ENCODE assay signal across 7 mouse cellular contexts in the genomic region with DNA sequence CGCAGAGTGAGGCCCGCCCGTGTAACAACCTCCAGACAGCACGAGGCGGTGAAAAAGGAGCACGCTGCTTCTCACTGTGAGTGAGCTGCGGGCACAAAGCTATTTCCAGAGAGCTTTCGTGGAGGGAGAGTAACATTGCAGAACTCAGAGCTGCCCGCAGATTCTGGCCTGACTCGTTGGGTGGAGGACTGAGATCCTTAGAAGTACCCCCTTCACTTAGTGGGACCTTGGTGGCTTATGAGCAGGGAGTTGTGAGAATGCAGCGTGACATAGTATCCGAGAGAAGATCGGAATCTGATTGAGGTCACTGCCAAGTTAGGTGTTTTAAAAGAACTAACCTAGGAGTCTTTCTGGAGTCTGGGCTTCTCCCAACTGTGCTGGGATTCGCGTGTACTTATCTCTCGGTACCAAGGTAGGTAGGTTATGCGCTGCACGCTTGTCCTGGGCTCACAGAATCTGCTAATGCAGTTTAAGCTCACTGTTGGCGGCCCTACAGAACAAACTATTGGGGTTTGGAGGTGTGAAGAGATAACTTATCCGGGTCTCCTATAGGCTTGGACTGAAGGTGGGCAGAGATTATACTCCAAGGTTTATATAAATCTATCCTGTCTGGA. TPM values are rescaled to one million over a fixed set of nuclear protein-coding genes. Genes with fewer than 3 reads are reported as not detected.
DNase-seq lines count a peak whose midpoint lies in the region; ATAC-seq and TF ChIP-seq lines count a peak whose summit lies in the region.

No protein-coding gene starts in this region.

- H3K9ac ChIP-seq in hindbrain, postnatal 0 days (replicated peaks; ENCODE audit: low read length), result peak overlapping the region; percentile 83
- peak overlapping the region; percentile 84 for H3K9ac ChIP-seq in midbrain, embryonic 11.5 days (ENCODE audit: low read length)

- peak; percentile 3 for DNase-seq in right cerebral cortex, adult 18-20 months
- no peak for DNase-seq in right cerebral cortex, postnatal 25 days
- peak; percentile 3 for DNase-seq in hindbrain, postnatal 0 days (ENCODE audit: low spot score)
- no peak for DNase-seq in midbrain, embryonic 11.5 days (ENCODE audit: low spot score, missing footprints)
- no peak for DNase-seq in layer of hippocampus, adult 11-12 months (ENCODE audit: low spot score)
- DNase-seq in spleen, adult 12 weeks (ENCODE audit: low spot score), result no peak

- no peaks in the 10 kb centered on the region for H3K9me3 ChIP-seq in erythroblast, embryonic 14.5 days (ENCODE audit: control insufficient read depth, low read length)
- no peaks in the 10 kb centered on the region for H3K9me3 ChIP-seq in hindbrain, postnatal 0 days (ENCODE audit: low read length)
- H3K9me3 ChIP-seq in midbrain, embryonic 11.5 days (ENCODE audit: control insufficient read depth, low read length), result no peaks in the 10 kb centered on the region

- ATAC-seq in hindbrain, postnatal 0 days, result peak; percentile 80
- ATAC-seq in midbrain, embryonic 11.5 days (ENCODE audit: low FRiP score), result peak; percentile 1; the same call in 1 of the 2 replicates

- no peaks in the 10 kb centered on the region for H3K27me3 ChIP-seq in erythroblast, embryonic 14.5 days (ENCODE audit: control insufficient read depth)
- no peaks in the 10 kb centered on the region for H3K27me3 ChIP-seq in hindbrain, postnatal 0 days (ENCODE audit: insufficient read depth, low read length)
- H3K27me3 ChIP-seq in midbrain, embryonic 11.5 days (ENCODE audit: control insufficient read depth, insufficient read depth, low read length), result no peaks in the 10 kb centered on the region

- H3K27ac ChIP-seq in hindbrain, postnatal 0 days, result peak overlapping the region; percentile 76
- no peak overlapping the region for H3K27ac ChIP-seq in midbrain, embryonic 11.5 days (ENCODE audit: low read depth, low read length)

- peaks cover 38% of the 10 kb centered on the region for H3K4me1 ChIP-seq in erythroblast, embryonic 14.5 days (ENCODE audit: control insufficient read depth)
- peaks cover 15% of the 10 kb centered on the region for H3K4me1 ChIP-seq in hindbrain, postnatal 0 days (ENCODE audit: insufficient read depth, low read length)
- H3K4me1 ChIP-seq in midbrain, embryonic 11.5 days (ENCODE audit: control insufficient read depth, insufficient read depth, low read length), result peaks cover 6% of the 10 kb centered on the region; the same call in 1 of the 2 replicates

- H3K4me2 ChIP-seq in hindbrain, postnatal 0 days (ENCODE audit: low read depth, low read length), result peak overlapping the region; percentile 94
- peak overlapping the region; percentile 92 for H3K4me2 ChIP-seq in midbrain, embryonic 11.5 days

- WGBS in hindbrain, postnatal 0 days, result under 1% methylated on average over 20 of the region's 20 CpGs
- under 1% methylated on average over 20 of the region's 20 CpGs for WGBS in midbrain, embryonic 11.5 days

- no peak for TF ChIP-seq CTCF in hindbrain, postnatal 0 days (IDR thresholded peaks at IDR 0.05; ENCODE audit: low read depth)

- H3K4me3 ChIP-seq in erythroblast, embryonic 14.5 days (replicated peaks), result peak overlapping the region; percentile 91
- peak overlapping the region; percentile 90 for H3K4me3 ChIP-seq in hindbrain, postnatal 0 days (ENCODE audit: low read length)
- peak overlapping the region; percentile 77 for H3K4me3 ChIP-seq in midbrain, embryonic 11.5 days (ENCODE audit: low read depth, low read length)

- H3K36me3 ChIP-seq in erythroblast, embryonic 14.5 days (ENCODE audit: control insufficient read depth), result peaks cover 59% of the 10 kb centered on the region
- peaks cover 2% of the 10 kb centered on the region; the same call in 1 of the 2 replicates for H3K36me3 ChIP-seq in hindbrain, postnatal 0 days (ENCODE audit: insufficient read depth, low read length)
- H3K36me3 ChIP-seq in midbrain, embryonic 11.5 days (ENCODE audit: control insufficient read depth, insufficient read depth, low read length), result no peaks in the 10 kb centered on the region

RNA-seq across cellular contexts. Expression of a gene that starts 0.4 kb away (rescaled TPM):
- 1.2 and 2.1 TPM in 2 replicates for polyA plus RNA-seq in erythroblast, embryonic 14.5 days (2012)
- total RNA-seq in hindbrain, postnatal 0 days (2014; rRNA removed), result 29.2 and 45.5 TPM in 2 replicates
- polyA plus RNA-seq in hindbrain, postnatal 0 days (2015; fragmentation: Nextera tagmentation; extraction: Ambion mirVana), result 22.5 and 22.8 TPM in 2 replicates
- 109 and 111 TPM in 2 replicates for polyA plus RNA-seq in midbrain, embryonic 11.5 days (2014; fragmentation: Nextera tagmentation; extraction: Ambion mirVana)

RNA-seq across cellular contexts. Expression of a gene that starts 29.5 kb away (rescaled TPM):
- 0.09 TPM in 2 replicates for polyA plus RNA-seq in erythroblast, embryonic 14.5 days (2012)
- total RNA-seq in hindbrain, postnatal 0 days (2014; rRNA removed), result 5.4 and 5.7 TPM in 2 replicates
- polyA plus RNA-seq in hindbrain, postnatal 0 days (2015; fragmentation: Nextera tagmentation; extraction: Ambion mirVana), result 13.6 and 13.8 TPM in 2 replicates
- polyA plus RNA-seq in midbrain, embryonic 11.5 days (2014; fragmentation: Nextera tagmentation; extraction: Ambion mirVana), result 24.0 and 24.1 TPM in 2 replicates

RNA-seq across cellular contexts. Expression of a gene that starts 29.8 kb away (rescaled TPM):
- 1.2 and 1.5 TPM in 2 replicates for polyA plus RNA-seq in erythroblast, embryonic 14.5 days (2012)
- total RNA-seq in hindbrain, postnatal 0 days (2014; rRNA removed), result 2.4 and 5.5 TPM in 2 replicates
- 9.7 and 10.2 TPM in 2 replicates for polyA plus RNA-seq in hindbrain, postnatal 0 days (2015; fragmentation: Nextera tagmentation; extraction: Ambion mirVana)
- 40.7 and 45.1 TPM in 2 replicates for polyA plus RNA-seq in midbrain, embryonic 11.5 days (2014; fragmentation: Nextera tagmentation; extraction: Ambion mirVana)

Comparison
In these comparisons a context has a peak if more than half of its experiments do, and no peak if none do; other contexts are left out.
1. DNase-seq: peak in right cerebral cortex, adult 18-20 months (single experiment) and hindbrain, postnatal 0 days (single experiment); none in right cerebral cortex, postnatal 25 days (single experiment), midbrain, embryonic 11.5 days (single experiment), layer of hippocampus, adult 11-12 months (single experiment) and spleen, adult 12 weeks (single experiment).
2. RNA of a gene that starts 29.5 kb away (polyA plus RNA-seq): 24.0 to 24.1 TPM in midbrain, embryonic 11.5 days and 13.6 to 13.8 TPM in hindbrain, postnatal 0 days; 0.09 TPM in erythroblast, embryonic 14.5 days; every median in the first group is over 10 times any median in the second.
3. Peak in every context shown above with its lines, with median percentiles within 50 percentile points of each other: H3K4me3 ChIP-seq.